Mouse (Mus musculus) frontal cortex, postnatal 14 days (tissue): Measurements from ENCODE around the gene Kel.

Experiments
- DNase-seq, 2 experiments: peaks; one replicate each; pipeline ENCODE4 v3.0.0; 2022; ENCODE audit warnings: low spot score in 2 of 2

The Kel gene

GRCm38 (mm10) chr6:41704123-41704522 lies at the start of gene Kel:
TSS of gene Kel (minus strand) at chr6:41704339.
- no peak for DNase-seq

GRCm38 (mm10) chr6:41744664-41745392 lies 40.7 kb upstream of the Kel start:
- DNase-seq: no peak

- DNase-seq: no peak
Observed at GRCm38 (mm10) chr6:41741101-41741500, 37.0 kb upstream of the Kel start.

DNA sequence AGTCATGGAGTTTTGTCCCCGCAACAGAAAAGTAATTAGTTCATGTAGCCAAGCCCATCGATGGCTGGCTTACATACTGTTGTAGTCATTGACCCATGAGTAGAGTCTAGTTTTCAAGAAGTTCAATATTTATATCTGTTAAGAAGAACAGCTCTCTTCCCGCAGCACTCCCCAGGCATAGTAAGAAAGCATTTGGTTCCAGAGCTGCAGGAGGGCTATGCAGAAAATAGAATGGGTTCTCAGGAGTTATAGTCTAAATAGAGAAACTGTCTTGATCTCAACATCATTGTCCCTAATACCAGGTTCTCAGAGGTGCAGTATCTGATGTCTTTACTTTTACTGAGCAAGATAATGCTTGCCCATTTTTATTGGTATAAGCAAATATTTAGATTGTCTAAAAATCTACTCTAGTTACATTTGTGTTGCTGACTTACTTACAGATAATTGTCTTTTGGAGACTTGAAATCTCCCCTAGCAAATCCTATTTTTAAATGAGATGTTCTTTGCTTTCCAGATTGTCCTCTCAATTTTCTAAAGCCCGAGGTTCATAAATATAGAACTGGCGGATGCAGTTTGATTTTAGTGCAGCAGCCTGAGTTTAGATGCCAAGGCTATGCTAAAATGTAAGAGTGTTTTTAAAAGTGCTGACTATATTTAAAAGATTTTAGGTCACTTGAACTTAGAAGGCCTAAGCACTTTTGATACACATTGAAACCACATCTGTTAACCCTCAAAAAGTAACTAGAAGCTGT lies 30.8 kb upstream of the Kel start:
- DNase-seq: no peak

GRCm38 (mm10) chr6:41727989-41728609 lies 24.0 kb upstream of the Kel start:
- DNase-seq: no peak

GRCm38 (mm10) chr6:41721430-41721829 lies 17.3 kb upstream of the Kel start:
- no peak for DNase-seq

GRCm38 (mm10) chr6:41710281-41710680 lies 6.1 kb upstream of the Kel start:
- no peak for DNase-seq

- DNase-seq: no peak
Observed at GRCm38 (mm10) chr6:41706275-41706674, 2.1 kb upstream of the Kel start.

DNA sequence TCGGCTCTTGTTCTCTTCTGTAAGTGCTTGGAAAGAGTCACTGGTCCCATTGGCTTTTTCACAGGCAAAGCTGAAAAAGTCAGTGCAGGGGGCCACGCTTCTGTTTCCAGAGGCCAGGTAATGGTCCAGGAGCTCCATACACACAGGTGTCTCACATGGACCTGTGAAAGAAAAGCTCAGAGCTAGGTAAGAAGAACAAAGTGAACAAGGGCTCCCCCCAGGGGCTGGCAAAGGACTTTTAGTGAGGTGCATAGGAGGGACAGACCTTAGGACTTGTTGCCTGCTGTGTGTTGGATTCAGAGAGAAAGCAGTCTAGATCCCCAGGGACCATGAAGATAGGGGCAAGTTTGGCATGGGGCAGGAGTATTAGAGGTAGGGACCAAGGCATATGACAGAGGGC lies 1.2 kb downstream of the Kel start:
- DNase-seq: no peak

- no peak for DNase-seq
Observed at GRCm38 (mm10) chr6:41701245-41701644, 2.9 kb downstream of the Kel start.

GRCm38 (mm10) chr6:41694407-41694806 lies 9.7 kb downstream of the Kel start:
- no peak for DNase-seq

DNA sequence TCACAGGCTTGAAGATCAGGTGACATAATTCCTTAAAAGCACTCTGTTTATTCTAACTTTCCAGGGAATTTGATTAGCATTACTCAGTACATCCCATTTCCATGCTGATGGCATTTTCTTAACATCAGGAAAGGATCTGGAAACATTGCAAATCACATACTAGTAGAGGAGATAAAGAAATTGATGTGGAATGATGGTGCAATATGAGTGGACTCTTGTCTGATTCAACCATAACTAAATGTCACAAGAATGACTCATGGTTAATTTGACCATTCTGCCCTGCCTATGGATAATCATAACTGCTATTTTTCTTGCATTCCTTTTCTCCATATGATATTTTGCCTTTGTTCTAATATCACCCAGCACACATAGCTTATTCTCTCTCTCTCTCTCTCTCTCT lies 11.9 kb downstream of the Kel start:
- DNase-seq: no peak

- DNase-seq: no peak
Observed at GRCm38 (mm10) chr6:41685596-41685995, 18.5 kb downstream of the Kel start.

GRCm38 (mm10) chr6:41684911-41685310 lies 19.2 kb downstream of the Kel start:
- no peak for DNase-seq

DNA sequence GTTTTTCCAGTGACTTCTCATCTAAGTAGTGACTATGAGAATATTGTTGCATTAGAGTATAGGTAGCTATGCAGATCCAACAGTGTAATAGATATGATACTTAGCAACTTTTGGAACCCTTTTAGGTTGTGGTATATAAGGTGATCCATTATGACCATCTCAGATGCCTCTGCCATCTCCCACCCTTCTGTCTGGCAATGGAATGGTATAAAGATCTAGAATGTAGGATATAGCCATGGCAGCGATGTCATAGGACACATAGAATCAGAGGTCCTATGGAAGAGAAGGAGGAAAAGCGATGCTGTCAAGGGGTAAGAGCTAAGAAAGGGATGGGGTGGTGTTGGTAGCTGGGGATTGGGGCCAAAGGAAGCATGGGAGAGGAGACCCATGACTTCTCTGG lies 20.0 kb downstream of the Kel start, which contains the start of gene Llcfc1:
Gene Llcfc1, plus strand, starts transcription at position 301 of the 400 bp plus-strand sequence.
- no peak for DNase-seq

GRCm38 (mm10) chr6:41681656-41682055 lies 22.5 kb downstream of the Kel start:
- no peak for DNase-seq

- DNase-seq: no peak
Observed at GRCm38 (mm10) chr6:41680669-41681068, 23.5 kb downstream of the Kel start, which contains the start of gene Trpv5. TSS of gene Trpv5 (minus strand) at chr6:41680769.

DNA sequence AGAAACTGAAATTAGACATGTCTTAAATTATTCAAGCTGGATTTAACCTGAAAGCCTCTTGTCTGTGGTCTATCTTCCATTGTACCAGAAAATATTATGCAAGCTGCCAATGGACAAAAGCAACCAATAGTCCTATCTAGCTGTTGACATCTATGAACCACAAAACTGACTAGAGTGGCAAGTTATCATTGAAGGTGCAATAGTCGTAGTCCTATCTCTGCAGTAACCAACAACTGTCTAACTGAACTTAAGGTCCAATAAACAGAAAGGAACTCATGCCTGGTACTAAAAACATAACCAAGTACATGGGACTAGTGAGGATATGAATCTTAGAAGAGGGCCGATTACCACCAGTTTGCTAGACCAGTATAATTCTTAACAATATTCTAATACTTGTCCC lies 27.6 kb downstream of the Kel start:
- no peak for DNase-seq

GRCm38 (mm10) chr6:41662320-41662719 lies 41.8 kb downstream of the Kel start:
- no peak for DNase-seq

DNA sequence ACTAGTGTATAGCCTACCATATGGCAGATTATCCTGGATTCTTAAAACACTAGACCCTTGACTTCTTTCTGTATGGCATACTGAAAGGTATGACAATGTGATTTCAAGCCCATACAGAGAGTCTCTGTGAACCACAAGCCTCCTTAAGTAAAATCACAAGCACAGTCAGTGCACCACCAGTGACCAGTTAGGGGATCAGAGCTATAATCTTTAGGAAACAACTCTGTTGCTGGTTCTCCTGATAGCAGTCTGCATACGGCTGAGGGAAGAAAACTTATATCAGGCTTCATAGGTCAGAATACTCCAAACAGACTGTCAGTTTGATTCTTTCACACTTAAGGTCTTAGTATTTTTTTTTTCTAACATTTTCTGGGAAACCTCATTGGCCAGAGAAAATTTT lies 45.7 kb downstream of the Kel start:
- no peak for DNase-seq

- no peak for DNase-seq
Observed at GRCm38 (mm10) chr6:41654648-41655047, 49.5 kb downstream of the Kel start.

DNA sequence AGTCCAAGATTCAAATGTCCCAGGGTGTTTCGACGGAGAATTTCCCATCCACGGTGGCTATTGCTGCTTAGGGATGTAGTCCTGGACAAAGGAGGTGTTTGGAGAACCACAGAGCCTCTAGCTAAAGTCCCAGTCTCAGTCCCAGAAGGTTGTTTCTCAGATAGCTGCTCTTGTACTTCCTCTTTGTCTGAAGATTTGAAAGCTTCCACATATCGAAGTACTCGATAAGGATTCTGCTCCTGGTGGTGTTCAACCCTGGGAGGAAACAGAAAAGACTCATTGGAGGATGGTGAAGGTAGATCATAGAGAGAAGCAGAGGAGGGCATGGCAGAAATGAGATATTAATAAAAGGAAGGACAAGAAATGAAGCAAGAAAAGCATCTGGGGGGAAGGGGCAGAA lies 51.0 kb downstream of the Kel start:
- no peak for DNase-seq

DNA sequence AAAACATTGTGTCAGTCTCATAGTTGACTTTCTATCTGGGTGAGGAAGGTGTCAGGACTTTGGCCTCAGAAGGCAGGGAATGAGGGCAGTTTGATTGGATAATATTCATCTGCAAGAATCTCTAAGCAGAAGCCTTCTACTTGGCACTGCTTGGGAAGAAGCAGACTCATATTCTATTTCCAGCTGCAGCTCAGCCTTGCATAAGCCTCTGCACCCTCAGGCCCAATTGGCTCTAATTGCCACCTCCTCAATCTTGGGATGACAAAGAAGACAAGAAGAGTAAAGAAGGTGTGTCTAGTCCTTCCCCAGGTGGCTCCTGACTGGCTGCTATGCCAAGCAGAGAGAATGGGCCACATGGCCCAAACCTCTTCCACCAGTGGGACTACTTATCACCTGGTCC lies 57.5 kb downstream of the Kel start:
- no peak for DNase-seq
